Mouse (Mus musculus): ENCODE measurements around the gene Nbea. TPM values are rescaled to one million over a fixed set of nuclear protein-coding genes. Genes with fewer than 3 reads are reported as not detected.
"Not testable (repeated sequence)": the region's sequence is repeated elsewhere in the genome, so short reads cannot be mapped to it uniquely, and the experiment has no call there.

Nbea gene
- total RNA-seq, 1 experiment from 2014 or later, result 20.0 TPM

DNA sequence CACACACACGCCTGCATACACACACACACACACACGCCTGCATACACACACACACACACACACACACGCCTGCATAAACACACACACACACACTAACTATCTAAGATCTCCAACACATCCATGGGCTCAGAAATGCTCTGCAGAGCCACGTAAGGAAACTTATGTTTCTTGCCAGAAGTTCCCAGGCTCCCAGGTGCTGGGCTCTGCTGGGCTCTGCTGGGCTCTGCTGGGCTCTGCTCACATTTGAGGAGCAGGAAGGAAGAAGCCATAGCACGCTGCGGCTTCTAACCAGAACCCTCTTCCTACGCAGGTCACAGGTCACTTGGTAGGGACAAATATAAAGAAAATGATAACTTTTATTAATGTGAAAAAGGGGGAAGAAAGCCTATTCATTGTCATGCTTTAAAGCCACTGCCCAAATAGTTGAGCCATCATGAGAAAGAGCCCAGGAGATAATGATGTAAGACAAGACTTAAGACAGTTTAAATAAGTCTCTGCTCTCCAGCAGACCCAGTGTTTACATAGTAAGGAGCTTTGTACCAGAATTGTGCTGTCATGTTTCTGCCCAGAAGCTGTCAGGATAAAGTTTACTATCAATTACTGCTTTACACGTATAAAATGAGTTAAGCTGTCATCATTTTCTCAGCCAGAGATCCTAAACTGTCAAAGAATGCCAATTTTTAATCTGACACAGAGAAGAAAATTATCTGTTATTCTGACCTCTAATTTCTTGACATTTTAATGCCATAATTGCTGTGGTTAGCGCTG is 521.6 kb downstream of the Nbea start:
- DNase-seq, result peak; percentile 22

DNA sequence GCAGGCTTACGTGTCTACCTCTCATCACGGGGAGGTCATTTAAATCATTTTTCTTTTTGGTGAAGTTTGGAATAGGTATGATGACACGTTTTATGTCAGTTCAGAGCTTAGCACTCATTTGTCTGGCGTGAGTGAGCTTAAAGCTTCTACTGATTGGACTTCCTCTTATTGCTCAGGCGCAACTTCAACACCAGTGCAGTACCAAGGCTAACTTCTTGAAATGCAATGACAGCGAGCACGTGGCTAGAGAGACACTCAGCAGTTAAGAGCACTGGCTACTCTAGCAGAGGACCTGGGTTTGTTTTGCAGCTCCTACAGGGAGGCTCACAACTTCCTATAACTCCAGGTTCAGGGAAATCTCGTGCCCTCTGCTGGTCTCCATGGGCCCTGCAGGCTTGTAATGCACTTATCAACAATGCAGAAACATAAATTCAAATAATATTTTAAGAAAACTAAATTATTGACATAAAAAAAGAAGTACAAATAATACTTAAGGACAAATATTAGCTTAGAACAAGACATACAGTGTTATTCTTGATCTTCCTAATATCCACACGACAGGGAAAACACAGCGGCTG is 523.2 kb downstream of the Nbea start:
- no peak for DNase-seq

DNA sequence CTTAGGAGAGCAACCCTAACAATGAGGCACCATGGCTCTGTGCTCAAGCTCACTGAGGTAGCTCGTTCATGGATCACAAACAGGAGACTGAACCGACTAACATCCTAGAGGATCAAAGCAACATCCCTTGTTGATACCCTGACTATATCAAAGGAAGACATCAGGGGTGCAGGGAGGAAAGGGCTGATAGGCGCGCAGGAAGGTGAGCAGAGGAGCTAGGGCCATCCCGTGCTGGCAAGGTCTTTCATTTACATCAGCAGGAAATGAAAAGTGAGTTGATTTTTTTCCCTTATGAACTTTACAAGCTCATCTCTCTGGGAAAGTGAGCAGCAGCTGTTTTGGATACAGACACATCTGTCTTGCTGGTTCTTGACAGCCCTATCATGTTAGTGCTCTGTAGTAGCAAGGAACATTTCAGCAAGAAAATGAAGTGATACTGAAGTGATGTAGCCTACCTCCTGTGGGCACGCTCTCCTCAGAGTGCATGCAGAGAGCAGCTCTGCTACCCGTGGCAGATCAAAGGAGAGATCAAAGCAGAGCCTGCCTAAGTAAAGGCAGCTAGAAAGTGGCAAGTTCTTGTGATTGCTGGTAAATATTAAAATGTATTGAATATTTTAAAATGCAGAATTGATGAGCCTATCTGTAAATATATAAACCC is 523.8 kb downstream of the Nbea start:
- no peak for DNase-seq

DNA sequence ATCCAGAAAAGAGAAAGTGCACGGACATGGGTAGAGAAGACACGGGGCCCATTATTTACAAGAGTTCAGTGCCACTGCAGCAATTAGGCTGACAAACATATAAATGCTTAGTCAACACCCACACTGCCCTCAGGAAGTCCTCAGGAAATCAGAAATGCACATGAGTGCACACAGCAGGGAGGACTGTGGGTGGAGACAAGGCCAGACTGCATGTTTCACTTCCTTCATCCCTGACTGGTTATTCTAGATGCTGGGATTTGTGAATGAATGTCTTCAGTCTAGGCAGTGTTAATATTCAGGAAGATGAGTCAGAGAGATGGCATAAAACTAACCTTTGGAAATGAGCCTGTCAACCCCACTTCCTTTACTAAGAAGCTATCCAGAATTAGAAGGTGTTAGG is 531.2 kb downstream of the Nbea start:
- no peak for DNase-seq

DNA sequence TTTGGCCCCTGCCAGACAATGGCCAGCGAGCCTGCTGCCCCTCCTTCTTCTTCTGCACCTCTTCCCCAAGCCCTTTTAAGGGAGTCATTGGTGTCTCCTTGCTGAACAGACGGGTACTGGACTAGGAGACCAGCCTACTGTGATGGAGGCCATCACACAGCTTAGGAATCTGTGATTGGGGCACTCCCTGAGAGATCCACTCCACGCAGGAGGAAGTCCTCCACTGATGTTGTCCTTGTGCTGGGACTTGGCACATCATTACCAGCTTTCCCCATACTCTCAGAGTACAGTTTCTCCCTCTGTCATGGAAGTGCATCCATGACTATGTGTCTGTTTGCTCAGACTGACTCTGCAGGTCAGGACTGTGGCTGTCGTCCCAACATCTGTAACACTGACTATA is 531.6 kb downstream of the Nbea start:
- DNase-seq, result no peak

DNA sequence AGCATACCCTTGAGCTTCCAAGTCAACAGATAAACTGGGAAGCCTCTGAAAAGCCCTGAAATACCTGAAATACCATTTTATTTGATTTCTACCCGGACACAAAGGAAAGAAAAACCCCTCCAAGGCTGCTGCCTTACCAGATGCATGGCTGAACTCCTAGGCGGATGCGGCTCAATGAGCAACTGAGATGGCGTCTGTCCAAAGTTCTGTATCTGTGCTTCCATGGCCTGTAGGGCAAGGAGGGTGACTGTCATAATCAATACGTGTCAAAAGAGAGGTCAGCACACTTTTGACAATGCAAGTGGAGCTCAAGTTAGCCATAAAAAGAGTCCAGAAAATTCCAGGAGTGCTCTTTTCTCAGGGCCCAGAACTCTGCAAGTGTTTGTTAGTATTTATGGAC is 534.0 kb downstream of the Nbea start:
- DNase-seq, result peak; percentile 11

DNA sequence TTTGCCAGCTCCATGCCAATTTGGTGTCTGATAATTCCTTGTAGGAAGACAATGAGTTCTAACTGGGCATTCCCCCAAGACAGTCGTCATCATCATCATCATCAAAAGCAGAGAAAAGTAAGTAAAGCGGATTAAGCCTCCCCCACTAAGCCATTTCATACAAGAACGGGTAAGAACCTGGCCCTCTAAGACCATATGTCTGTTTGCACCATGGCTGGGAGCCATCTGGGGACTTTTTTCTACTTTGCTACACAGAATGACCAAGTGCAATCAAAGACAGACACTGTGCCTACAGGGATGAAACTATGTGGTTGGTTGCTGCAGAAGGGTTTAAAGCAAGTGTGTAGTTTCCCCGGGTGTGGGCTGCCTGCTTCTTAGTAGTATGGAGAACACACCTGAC is 535.2 kb downstream of the Nbea start:
- no peak for DNase-seq

DNA sequence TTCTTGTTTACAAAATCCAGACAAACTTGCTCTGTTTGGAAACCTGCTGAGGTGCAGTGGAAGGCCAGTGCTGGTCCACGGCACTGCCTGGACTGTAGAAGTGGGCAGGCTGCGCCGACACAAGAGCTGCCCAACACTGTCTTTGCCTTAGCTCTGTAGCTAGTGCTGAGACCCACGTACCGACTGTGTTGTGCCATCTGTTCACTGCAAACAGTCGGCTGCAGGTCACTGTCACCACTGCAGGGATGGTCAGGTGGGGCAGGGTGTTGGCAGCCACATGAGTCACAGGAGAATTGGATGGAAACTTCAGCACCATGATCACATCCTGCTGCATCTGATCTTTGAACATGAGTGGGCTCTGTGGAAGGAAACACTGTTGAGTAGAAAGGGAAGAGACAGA is 536.3 kb downstream of the Nbea start:
- no peak for DNase-seq

DNA sequence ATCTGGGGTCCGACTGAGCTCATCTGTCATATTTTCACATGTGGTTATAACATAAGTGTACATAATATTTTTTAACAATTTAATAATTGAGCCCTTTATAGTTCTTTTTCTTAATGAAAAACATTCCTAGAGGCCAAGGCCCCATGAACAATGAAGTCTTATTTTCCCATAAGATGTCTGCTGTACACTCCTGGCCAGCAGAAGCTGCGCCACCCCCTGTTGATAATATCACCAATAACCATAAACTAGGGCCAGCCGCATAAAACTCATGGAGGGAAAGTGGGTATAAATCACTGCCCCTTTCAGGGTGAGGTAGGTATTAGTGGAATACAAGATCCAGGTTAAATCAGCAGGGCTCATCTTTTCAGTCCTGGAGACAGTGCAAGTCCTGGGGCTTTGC is 537.1 kb downstream of the Nbea start:
- DNase-seq, result no peak

DNA sequence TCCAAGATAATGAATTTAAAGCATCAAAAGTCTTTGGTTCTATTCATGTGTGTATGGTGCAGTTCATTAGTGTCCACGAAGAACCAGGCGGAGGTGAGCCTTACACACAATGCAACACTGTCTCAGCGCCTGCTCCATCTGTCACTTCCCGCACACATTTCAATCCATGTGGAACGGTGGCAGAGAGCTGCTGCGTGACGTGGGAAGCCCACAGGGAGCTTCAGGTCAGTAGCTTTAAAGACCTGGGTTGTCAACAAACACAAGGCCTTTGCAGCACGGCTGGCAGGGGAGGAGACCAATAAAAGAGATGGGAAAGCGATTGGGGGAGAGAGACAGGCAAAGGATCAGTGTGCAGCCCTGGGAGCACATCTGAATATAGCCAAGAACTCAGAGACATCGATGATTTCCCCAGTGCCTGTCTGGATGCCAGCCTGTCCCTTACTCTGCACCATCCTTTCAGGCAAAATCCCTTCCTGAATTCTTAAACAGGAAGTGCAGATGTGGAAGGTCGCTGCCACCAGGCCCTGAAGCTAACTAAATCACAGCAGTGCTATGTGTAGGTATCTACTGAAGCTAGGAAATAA is 539.4 kb downstream of the Nbea start:
- DNase-seq, result no peak

DNA sequence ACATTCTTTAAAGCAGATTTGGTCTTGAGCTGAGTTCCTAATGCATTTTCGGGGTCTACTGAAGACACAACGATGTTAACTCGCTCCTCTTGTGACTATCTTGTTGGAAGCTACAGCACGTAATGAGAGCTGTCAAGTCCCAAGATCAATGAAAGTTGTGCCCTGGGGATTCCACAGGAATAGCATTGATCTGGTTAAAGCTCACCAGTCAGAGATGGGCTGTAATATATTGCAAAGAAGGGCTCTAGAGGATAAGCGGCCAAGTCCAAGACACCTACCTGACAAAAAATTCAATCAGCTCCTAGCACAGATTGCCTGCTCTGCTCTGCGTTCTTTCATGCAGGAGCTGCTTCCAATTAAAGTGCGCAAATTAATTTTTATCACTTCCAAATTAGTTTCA is 545.8 kb downstream of the Nbea start:
- DNase-seq, result no peak

DNA sequence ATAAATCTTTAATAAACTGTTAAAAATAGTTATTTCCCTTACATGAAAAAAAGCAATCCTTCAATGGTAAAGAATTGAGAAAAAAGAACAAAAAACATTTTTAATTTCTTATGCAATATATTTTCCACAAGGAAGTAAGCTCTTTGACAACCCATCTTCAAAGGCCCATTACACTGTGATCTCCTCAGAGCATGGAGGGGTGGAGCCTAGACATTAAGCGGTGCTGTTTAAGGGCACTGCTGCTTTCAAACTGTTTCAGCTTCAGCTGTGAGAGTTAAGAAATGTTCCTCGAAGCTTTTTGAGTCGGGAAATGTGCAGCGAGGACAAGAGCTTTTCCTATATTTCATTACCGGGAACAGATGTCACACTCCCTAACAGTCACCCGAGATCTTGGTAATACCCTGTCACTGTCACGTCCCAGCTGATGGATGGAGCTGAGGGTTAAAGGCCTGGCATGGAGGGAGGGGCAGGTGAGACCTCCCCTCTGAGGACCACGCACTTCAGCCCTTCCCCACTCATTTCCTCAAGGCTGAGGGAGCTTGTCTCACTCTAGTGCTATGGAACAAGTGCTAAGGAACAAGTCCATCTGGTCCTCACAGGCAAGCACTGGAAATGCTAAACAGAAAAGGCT is 547.8 kb downstream of the Nbea start:
- DNase-seq, result no peak

DNA sequence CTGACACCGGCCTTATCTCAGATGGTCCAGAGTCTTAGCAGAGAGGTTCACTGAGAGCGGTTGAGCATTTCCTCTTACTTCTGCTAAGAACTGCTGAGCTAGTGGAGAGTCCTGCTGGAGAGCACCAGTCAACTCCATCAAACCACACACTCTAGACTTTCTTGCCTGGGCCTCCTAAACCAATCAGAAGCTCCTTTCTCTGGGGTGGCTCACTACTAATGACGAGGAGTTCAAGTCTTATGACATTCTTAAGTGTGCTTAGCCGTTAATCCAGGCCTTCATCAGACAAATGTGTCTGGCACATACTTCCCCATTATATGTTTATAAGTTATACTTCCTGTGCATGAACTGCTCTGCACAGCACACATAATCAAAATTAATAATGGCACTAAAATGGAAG is 556.4 kb downstream of the Nbea start:
- DNase-seq, result no peak

DNA sequence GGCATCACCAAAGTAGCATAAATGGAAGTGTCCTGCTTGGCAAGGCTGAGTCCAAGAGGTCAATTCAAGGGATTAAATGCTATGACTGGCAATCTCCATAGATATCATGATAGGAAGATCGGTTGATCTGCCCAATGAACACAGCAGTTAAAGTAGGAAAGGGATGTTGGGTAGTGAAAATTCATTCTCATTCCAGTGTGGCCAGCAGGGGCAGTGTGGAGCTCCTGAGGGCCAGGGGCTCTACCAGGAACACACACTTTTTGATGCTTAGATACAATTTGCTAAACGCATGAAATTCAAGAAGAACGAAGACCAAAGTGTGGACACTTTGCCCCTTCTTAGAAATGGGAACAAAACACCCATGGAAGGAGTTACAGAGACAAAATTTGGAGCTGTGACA is 561.5 kb downstream of the Nbea start:
- not testable (repeated sequence) for DNase-seq

DNA sequence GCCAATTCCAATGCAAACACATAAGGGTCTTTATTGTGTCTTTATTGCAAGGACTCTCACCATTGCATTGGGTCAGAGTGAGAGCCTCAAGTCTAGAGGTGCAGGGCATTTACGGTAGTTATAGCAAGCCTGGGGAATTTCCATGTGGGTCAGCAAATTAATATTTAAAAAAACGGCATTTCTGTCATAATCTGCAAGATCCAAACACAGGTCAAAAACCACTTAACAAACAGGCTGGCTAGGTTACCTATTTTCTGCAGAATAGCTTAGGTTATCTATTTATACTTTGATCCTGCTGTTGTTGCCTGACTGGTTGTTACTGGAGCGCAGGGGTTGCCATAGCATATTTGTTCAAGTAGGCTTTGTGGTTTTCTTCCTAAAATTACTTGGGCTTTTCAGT is 565.1 kb downstream of the Nbea start:
- DNase-seq, result no peak

DNA sequence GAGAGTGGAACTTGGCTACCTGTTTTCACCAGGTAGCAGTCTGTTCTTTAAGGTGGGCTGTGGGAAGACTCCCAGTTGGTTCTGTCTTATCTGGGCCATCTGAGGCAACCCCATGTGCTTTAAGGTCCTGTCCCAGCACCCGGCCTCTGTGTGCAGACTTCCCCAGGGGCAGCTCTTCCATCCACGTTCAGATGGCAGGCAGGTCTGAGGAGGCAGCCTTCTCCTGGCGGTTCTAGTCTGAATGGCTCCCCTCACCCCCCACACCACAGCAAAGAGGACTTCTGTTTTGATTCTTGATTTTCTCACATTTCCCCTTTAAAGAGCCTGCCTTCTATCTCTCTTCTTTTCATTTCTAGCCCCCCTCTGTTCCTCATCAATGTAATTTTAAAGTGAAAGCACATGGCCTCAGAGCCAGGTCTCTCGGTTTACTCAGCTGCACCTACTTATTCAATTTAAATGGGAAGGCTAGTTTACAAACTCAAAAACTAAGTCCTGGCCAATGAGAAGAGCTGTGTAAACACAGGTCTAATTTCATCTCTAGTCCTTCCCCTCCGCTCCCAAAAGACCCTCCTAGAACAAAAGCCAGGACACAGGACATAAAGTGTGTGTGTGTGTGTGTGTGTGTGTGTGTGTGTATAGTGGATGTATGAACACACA is 570.9 kb downstream of the Nbea start:
- no peak for DNase-seq

DNA sequence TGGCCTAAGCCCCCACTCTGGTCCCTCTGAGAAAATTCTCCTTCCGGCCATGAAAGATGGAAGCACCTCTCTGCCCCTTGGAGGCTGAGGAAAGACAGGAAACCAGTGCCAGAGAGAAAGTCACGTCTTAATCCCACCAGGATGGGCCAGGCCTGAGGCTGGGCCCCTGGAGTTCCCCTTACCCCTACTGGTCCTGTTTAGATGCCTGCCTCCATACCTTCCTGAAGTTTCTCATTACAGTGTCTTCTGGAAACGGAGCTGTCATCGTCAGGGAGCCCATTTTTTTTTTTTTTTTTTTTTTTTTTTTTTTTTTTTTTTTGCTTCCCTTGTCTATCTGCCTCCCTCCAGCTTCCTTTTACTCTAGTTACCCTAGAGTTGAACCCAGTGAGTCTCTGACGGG is 571.5 kb downstream of the Nbea start:
- no peak for DNase-seq

DNA sequence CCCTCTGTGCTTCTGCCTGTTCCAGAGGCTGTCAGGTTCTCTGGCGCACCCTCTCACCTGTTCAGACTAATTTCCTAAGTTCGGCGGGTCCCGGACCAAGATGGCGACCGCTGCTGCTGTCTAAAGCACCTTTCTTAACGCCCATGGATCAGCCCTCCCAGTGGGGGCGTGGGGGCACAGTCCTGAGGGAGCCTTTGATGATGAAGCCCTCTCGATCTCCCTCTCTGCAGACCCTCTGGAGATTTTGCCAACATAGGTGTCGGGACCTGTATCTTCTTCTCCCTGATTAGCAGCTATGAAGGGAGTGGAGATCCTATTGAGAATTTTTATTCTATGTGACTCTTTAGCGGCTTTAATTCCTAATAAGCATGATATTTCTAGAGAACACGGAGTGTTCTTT is 573.3 kb downstream of the Nbea start:
- no peak for DNase-seq

DNA sequence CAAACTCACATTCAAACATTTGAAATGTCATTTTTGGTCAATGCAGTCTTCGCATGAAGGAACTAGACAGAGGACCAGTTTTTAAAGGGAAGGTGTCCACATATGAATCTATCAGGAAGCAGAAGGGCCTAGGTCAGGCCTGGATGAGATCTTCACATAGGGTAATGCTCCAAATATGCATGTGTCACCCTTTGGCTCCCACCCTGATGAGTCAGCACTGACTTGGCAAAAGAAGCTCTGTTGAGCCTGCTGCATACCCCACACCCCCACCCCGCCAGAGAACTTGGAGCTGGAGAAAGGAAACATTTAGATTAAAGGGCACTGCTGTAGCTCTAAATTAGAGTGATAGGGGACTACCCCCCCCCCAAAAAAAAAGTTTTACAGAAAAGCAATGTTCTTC is 583.2 kb downstream of the Nbea start:
- peak; percentile 82 for DNase-seq

DNA sequence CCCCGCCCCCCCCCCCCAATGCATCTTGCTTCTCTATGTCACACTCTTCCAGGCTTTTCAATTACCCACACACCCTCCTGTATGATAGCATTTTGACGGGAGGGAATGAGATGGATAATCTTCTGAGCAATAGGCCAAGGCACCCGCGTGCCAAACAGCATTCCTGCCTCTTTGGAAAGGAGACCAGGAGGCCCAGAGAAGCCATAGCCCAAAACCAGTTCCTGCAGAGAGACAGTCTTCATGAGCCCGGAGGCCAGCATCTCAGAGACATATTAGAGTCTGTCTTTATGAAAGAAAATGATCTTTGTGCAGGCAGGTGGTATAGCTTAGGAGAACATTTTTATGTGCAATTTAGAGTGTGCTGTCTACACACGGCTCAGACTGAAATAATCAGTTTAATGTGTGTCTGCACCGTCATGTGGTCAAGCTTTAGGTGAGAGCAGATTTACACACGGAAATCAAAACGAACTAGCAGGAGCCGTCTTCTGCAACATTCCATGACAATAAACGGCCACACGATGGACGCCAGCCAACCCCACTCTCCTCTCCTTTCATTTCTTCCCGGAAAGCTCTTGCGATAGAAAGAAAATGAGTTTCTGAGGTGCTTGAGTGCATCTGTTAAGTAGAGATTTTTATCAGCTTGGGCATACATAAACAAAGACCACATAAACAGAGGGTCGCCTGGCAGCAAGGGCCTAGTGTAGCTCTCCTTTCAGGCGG is 584.0 kb downstream of the Nbea start:
- DNase-seq, result peak; percentile 17

DNA sequence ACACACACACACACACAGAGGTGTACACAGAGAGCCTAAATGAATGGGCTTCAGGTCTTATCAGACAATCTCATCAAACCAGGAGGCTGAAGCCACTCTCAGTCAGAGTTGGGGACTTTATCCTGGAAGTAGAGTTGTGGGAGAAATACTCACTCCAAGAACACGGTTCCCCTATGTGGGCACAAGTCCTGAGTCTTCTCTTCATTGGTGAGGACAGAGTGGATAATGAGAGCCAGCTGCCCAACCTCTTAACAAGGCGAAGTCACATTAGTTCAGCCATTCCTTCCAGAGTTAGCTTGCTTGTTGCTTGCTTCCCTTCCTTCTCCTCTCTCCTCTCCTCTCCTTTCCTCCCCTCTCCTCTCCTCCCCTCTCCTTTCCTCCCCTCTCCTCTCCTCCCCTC is 584.8 kb downstream of the Nbea start:
- no peak for DNase-seq

DNA sequence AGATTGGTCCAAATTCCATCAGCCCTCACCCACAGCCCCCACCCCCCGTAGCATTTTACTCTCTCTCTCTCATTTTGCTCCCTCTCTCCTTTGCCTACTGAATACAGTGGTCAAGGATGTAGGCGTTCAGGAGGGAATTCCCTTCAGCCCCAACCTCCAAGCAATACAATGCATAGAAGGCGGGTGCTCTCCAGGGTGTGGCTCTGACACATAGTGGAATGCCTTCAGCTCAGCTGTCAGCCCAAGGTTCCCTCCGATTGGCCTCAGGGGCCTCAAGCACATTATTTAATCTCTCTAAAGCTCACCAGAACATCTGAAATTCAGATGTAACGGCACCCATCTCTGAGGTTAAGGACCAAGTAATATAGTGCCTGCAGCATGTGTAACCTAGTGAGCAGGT is 590.2 kb downstream of the Nbea start:
- no peak for DNase-seq

All from adrenal gland, postnatal 14 days (tissue).